9 mouse cellular contexts compared by ENCODE assay signal in genomic region chr3:130095160-130095781, GRCm38 (mm10). TPM values are rescaled to one million over a fixed set of nuclear protein-coding genes. Genes with fewer than 3 reads are reported as not detected.
A peak's percentile ranks its signal among the peaks of the same experiment; 100 is the strongest.
DNase-seq lines count a peak whose midpoint lies in the region; ATAC-seq lines count a peak whose summit lies in the region.
"Had no signal": no experiment of that assay in that cellular context is flagged by ENCODE, and none has a peak within 500 bp of the region (broad histone marks: within the 10 kb centered on the region; RNA-seq: fewer than 3 reads in every experiment).

No protein-coding gene starts in this region.

- no peak overlapping the region for H3K27ac ChIP-seq in midbrain, embryonic 13.5 days

- H3K9me3 ChIP-seq in midbrain, embryonic 13.5 days: no peaks in the 10 kb centered on the region

- no peak overlapping the region for H3K4me3 ChIP-seq in midbrain, embryonic 13.5 days (replicated peaks)

- H3K27me3 ChIP-seq in midbrain, embryonic 13.5 days: no peaks in the 10 kb centered on the region

- H3K9ac ChIP-seq in midbrain, embryonic 13.5 days (replicated peaks): no peak overlapping the region

- peak; percentile 68 for ATAC-seq in midbrain, embryonic 13.5 days

- no peaks in the 10 kb centered on the region for H3K36me3 ChIP-seq in midbrain, embryonic 13.5 days

- H3K4me1 ChIP-seq in midbrain, embryonic 13.5 days (replicated peaks): no peaks in the 10 kb centered on the region

- H3K4me2 ChIP-seq in midbrain, embryonic 13.5 days (replicated peaks): no peak overlapping the region

- WGBS in midbrain, embryonic 13.5 days: 42% methylated on average over 5 of the region's 5 CpGs

- DNase-seq in cerebellum, adult 18-20 months: peak; percentile 9 to 24
- no peak for DNase-seq in cerebellum, adult 8-10 months
- DNase-seq in urinary bladder, postnatal 25 days (ENCODE audit: low spot score): peak; percentile 23
- no peak for DNase-seq in urinary bladder, adult 2 months (ENCODE audit: low spot score)
- peak; percentile 34 to 71 for DNase-seq in frontal cortex, postnatal 36 days (ENCODE audit: low spot score in 2 of 2)
- peak; percentile 44 to 73 for DNase-seq in layer of hippocampus, postnatal 14 days (ENCODE audit: low spot score in 2 of 2)
- DNase-seq in spleen, postnatal 4 days (ENCODE audit: low spot score in 2 of 2): no peak

RNA-seq across cellular contexts. Expression of gene Sec24b, which starts 33.9 kb away (rescaled TPM):
- 60.6 and 63.7 TPM in 2 replicates for polyA plus RNA-seq in urinary bladder, adult 2 months (2012; rRNA removed)
- 10 to 100 TPM; 59.4 to 60.7 TPM for total RNA-seq in layer of hippocampus, postnatal 14 days (2021)
- polyA plus RNA-seq in midbrain, embryonic 13.5 days (2015; fragmentation: Nextera tagmentation; extraction: Ambion mirVana): 29.3 and 29.9 TPM in 2 replicates

RNA-seq across cellular contexts. Expression of gene Col25a1, which starts 36.0 kb away (rescaled TPM):
- 23.1 and 24.7 TPM in 2 replicates for polyA plus RNA-seq in urinary bladder, adult 2 months (2012; rRNA removed)
- 10 to 100 TPM; 57.8 to 62.6 TPM for total RNA-seq in layer of hippocampus, postnatal 14 days (2021)
- 9.4 and 11.2 TPM in 2 replicates for polyA plus RNA-seq in midbrain, embryonic 13.5 days (2015; fragmentation: Nextera tagmentation; extraction: Ambion mirVana)
- total RNA-seq: neutrophil, adult 5-6 weeks had no signal

Comparison
In these comparisons a context has a peak if more than half of its experiments do, and no peak if none do; other contexts are left out.
1. DNase-seq: peak in cerebellum, adult 18-20 months (2 of 2), urinary bladder, postnatal 25 days (single experiment), frontal cortex, postnatal 36 days (2 of 2) and layer of hippocampus, postnatal 14 days (2 of 2); none in cerebellum, adult 8-10 months (single experiment), urinary bladder, adult 2 months (single experiment) and spleen, postnatal 4 days (0 of 2).